8 mouse cellular contexts compared by ENCODE assay signal in the genomic region with DNA sequence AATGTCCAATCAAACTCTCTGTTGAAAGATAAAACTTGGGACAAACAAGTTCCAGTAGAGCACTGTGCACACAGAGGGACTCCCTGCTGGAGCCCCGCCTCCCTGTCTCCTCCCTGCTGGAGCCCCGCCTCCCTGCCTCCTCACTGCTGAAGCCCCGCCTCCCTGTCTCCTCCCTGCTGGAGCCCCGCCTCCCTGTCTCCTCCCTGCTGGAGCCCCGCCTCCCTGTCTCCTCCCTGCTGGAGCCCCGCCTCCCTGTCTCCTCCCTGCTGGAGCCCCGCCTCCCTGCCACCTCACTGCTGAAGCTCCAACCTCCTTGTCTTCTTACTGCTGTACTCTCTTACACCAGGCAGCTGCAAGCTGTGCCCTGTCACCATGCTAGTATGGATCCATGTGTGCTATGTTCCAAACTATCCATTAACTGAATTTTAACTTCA. TPM values are rescaled to one million over a fixed set of nuclear protein-coding genes. Genes with fewer than 3 reads are reported as not detected.
DNase-seq lines count a peak whose midpoint lies in the region; ATAC-seq lines count a peak whose summit lies in the region.
"Not testable (repeated sequence)": the region's sequence is repeated elsewhere in the genome, so short reads cannot be mapped to it uniquely, and the experiment has no call there.
"Had no signal": no experiment of that assay in that cellular context is flagged by ENCODE, and none has a peak within 500 bp of the region (broad histone marks: within the 10 kb centered on the region; RNA-seq: fewer than 3 reads in every experiment).

No protein-coding gene starts in this region.

- 71% methylated on average over 7 of the region's 7 CpGs for WGBS in intestine, embryonic 15.5 days
- WGBS in liver, embryonic 11.5 days = 48% methylated on average over 7 of the region's 7 CpGs

- peak; percentile 65 for ATAC-seq in intestine, embryonic 15.5 days
- ATAC-seq in liver, embryonic 11.5 days (replicated peaks; ENCODE audit: low FRiP score) = peak; percentile 86

- not testable (repeated sequence) for H3K9ac ChIP-seq in intestine, embryonic 15.5 days; liver, embryonic 11.5 days (ENCODE audit: low read depth, low read length)

- not testable (repeated sequence) for H3K4me3 ChIP-seq in intestine, embryonic 15.5 days (replicated peaks); liver, embryonic 11.5 days (ENCODE audit: low read depth, low read length)

- DNase-seq in Muller cell, postnatal 12 days (ENCODE audit: inconsistent ontology term) = peak; percentile 11
- peak; percentile 26 for DNase-seq in c-Kit-negative CD71-positive TER-119-positive erythroid progenitor cells, embryonic 14.5 days (ENCODE audit: low read depth, low spot score)
- DNase-seq in gastrocnemius, adult 18-20 months (ENCODE audit: low spot score) = peak; percentile 14
- peak; percentile 44 for DNase-seq in liver, embryonic 11.5 days (ENCODE audit: low spot score)
- DNase-seq in lung, postnatal 36 days = peak; percentile 46
- peak; percentile 12 to 73 for DNase-seq in spleen, postnatal 10 days (ENCODE audit: low spot score in 2 of 2)

- H3K9me3 ChIP-seq in intestine, embryonic 15.5 days; liver, embryonic 11.5 days (ENCODE audit: control insufficient read depth, low read length): not testable (repeated sequence)

- not testable (repeated sequence) for H3K27me3 ChIP-seq in intestine, embryonic 15.5 days (replicated peaks); liver, embryonic 11.5 days (replicated peaks; ENCODE audit: control insufficient read depth, insufficient read depth, low read length)

- H3K4me2 ChIP-seq in intestine, embryonic 15.5 days (replicated peaks); liver, embryonic 11.5 days: not testable (repeated sequence)

- H3K4me1 ChIP-seq in intestine, embryonic 15.5 days (replicated peaks); liver, embryonic 11.5 days (replicated peaks; ENCODE audit: control insufficient read depth, insufficient read depth, low read length): not testable (repeated sequence)

- not testable (repeated sequence) for H3K27ac ChIP-seq in intestine, embryonic 15.5 days; liver, embryonic 11.5 days (ENCODE audit: low read depth, low read length)

- H3K36me3 ChIP-seq in intestine, embryonic 15.5 days = 0 out of 2 replicates have a peak, but pooled peaks cover 14% of the 10 kb centered on the region
- H3K36me3 ChIP-seq in liver, embryonic 11.5 days (ENCODE audit: control insufficient read depth, insufficient read depth, low read length) = not testable (repeated sequence)

RNA-seq across cellular contexts. Expression of gene Cog6, which starts 31.5 kb away (rescaled TPM):
- 10 to 100 TPM; 42.5 to 47.2 TPM for total RNA-seq in gastrocnemius, adult 18-20 months (2021)
- polyA plus RNA-seq in intestine, embryonic 15.5 days (2015; fragmentation: Nextera tagmentation; extraction: Ambion mirVana) = 35.7 and 38.6 TPM in 2 replicates
- 28.7 and 34.3 TPM in 2 replicates for polyA plus RNA-seq in liver, embryonic 11.5 days (2014; fragmentation: Nextera tagmentation; extraction: Ambion mirVana)

RNA-seq across cellular contexts. Expression of gene Lhfp, which starts 55.8 kb away (rescaled TPM):
- total RNA-seq in gastrocnemius, adult 18-20 months (2021) = 10 to 100 TPM in 1 of 2 experiments, 1 to 10 TPM in 1; 7.7 to 10.6 TPM
- 41.0 and 42.8 TPM in 2 replicates for polyA plus RNA-seq in intestine, embryonic 15.5 days (2015; fragmentation: Nextera tagmentation; extraction: Ambion mirVana)
- polyA plus RNA-seq in liver, embryonic 11.5 days (2014; fragmentation: Nextera tagmentation; extraction: Ambion mirVana) = 12.9 and 13.1 TPM in 2 replicates
- total RNA-seq: hematopoietic stem cell, adult 5-6 weeks had no signal
